Mouse (Mus musculus) embryo, embryonic 11 days (tissue): ENCODE data around the gene Homer1.

ENCODE experiments used
- DNase-seq: peaks from one replicate; pipeline ENCODE4 v3.0.0-alpha.2; 2015

Gene Homer1

DNA sequence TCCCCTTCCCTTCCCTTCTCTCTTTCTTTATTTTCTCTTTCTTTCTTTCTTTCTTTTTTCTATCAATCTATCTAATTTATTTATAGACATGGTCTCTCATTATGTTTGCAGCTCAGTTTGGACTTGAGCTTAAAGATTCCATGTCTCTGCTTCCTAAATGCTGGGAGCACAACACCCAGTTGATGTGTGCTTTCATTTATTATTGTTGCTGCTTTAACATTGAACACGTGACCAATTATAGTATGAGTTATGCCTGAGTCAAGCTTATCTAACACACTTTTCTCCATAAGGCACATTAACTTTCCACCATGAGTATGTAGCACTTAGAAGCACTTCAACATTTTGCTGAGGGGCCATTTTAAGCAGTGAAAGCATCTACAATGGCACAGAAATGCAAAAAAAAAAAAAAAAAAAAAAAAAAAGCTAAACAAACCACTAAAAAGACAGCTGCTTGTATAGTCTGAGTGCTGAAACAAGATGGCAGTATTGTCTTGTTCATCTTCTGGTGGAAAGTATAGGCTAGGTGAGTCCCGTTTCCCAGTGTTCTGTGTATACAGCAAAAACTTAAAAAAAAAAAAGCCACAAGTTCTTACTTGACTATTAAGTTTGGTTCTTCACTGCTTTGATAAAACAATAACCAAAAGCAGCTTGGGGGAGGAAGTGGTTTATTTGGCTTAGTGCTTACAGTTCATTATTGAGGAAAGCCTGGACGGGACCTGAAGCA is 41.3 kb downstream of the Homer1 start:
- no peak for DNase-seq

DNA sequence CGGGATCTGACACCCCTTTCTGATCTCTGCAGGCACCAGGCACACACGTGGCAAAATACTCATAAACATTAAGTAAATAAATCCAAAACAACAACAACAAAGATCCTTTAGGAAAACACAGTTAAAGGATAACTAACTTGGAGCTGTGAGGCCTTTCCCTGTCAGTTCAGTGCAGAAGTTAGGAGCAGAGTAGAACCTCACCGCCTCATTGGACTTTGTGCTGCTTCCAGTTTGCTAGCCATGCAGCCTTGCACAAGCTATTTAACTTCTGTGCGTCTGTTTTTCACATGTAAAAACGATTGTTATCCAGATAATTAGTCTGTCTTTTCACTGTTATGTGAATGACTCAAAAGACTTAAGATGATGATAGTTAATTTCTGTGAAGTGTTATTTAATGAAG is 43.2 kb downstream of the Homer1 start:
- no peak for DNase-seq

- DNase-seq = no peak
Observed at GRCm38 (mm10) chr13:93344395-93344794, 45.0 kb downstream of the Homer1 start.

DNA sequence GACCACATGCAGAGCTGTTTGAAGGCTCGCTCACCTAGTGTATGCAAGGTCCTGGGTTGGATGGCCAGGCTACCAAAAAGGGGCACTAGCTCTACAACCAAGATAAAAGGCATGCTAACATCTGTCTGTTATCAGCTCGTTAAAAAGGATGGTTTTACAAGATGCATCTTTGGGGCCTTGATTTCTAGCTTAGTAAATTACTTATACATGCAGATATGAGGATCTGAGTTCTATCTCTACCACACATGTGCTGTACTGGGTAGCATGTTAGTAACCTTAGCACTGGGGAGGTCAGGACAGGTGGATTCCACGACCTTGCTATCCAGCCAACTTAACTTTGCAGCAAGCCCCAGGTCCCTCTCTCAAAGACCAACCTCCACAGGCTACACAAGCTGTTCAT is 46.4 kb downstream of the Homer1 start:
- DNase-seq = no peak

DNA sequence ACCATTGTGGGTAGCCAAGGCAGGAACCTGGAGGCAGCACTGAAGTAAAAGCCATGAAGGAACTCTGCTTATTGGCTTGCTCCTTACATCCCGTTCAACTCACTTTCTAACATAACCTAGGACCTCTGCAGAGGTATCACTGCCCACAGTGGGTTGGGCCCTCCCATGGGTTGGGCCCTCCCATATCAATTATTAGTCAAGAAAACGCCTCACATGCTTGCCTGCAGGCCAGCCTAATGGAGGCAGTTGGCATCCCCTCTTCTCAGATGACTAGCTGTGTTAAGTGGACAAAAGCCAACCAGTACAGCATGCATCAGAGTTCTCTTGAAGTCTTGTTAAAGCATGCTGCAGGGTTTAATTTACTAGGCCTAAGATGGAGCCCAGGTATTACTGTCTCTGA is 52.6 kb downstream of the Homer1 start:
- DNase-seq = no peak

DNA sequence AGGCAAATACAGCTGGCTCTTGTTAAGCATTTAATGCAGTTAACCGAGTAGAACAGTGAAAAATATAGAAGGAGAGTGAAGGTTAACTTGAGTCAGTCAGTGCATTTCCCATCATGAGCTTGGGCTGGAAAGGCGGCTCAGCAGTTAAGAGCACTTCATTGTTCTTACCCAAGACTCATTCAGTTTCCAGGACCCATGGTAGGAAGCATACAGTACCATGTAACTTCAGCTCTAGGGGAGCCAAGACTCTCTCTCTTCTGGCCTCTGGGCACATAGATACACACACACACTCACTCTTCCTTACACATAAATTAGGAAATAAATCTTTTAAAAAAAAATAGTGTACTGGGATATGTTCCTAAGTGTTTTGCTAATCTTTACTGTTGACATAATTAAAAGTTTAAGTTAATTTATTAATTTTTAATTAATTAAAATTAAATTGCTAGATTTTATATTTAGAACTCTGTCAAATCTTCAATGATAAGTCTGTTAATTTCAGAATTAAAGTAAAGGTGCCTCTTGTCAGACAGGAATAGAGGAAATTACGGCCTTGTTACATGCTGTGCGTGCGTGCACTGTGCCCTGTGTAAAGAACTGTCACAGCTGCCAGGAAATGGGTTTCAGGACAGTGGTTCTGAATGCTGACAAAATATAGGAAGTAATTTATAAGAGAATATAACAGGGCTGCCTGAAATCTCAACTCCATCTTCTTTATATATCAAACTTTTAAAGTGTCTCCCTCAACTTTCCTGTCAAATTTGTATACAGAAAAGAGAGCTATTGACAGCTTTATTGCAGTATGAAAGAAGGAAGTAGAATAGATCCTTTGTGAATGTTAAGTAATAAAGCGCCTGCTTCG is 55.2 kb downstream of the Homer1 start:
- peak; percentile 20 for DNase-seq

GRCm38 (mm10) chr13:93355279-93355587 is 55.8 kb downstream of the Homer1 start:
- peak; percentile 17 for DNase-seq

GRCm38 (mm10) chr13:93358522-93358921 is 59.1 kb downstream of the Homer1 start:
- no peak for DNase-seq

GRCm38 (mm10) chr13:93367555-93367954 is 68.1 kb downstream of the Homer1 start:
- no peak for DNase-seq

DNA sequence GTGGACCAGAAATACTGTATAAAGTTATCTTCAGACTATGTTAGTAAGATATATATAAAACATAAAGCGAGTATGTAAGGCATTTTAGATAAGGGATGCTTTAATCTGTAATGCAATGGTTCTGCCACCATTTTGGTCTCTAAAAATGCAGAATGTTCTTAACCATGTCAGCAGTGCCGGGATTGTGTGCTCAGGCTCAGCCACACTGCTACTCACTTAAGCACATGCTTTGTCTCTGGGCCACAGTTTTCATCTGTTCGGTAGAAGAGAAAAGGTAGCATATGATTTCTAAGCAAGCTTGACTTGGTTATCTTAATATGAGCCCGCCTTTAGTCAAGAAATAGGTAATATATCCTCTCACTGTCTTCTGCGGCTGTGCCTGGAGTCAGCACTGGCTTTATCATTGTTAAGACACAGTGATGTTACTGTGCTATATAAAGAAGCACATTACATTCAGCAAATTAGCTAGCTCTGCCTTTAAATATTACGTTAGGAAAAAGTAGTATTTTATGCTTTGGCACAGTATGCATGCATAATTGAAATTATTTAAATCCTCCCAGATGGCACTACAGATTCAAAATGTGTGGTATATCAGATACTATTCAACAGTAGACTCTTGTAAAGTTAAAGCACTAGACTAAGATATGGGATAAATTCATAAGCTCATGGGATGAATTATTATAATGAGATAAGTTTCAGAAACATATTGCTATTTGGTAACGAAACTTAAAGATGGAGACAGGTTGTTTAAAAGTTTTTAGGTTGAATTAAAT is 69.6 kb downstream of the Homer1 start:
- no peak for DNase-seq

- DNase-seq = no peak
Observed at GRCm38 (mm10) chr13:93374457-93374856, 75.0 kb downstream of the Homer1 start.

GRCm38 (mm10) chr13:93378493-93378892 is 79.1 kb downstream of the Homer1 start:
- no peak for DNase-seq

GRCm38 (mm10) chr13:93380399-93381063 is 81.1 kb downstream of the Homer1 start:
- DNase-seq = no peak

DNA sequence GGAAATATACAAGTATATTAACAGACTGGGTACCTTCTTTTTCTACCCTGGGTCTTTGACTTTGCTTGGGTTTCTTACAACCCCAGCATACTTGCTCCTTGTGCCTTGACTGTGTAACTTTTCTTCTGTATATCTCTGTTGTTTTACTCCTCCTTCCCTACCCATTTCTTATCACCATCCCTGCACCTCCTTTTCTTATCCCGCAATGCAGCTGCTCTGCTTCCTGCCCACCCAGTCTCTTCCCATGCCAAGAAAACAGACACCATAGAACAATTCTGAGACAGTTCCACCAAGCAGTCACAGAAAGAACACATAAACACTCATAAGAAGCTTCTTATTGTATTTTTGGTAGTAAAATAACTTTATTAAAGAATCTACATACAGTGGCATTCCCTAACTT is 81.9 kb downstream of the Homer1 start:
- DNase-seq = no peak

- DNase-seq = no peak
Observed at GRCm38 (mm10) chr13:93383092-93383491, 83.7 kb downstream of the Homer1 start.

DNA sequence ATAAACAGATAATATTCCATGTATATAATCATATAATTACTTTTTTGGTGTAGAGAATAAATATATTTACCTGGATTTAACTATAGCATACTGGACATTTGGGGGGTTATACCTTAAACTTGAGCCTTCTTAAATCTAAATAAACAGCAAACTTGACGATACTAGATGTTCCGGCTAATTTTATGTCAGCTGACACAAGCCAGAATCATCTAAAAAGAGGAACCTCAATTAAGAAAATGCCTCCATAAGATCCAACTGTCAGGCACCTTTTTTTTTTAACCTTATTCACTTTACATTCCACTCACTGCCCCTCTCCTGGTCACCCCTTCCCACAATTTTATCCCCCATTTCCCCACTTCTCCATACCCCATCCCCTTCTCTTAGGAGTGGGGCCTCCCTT is 84.2 kb downstream of the Homer1 start:
- no peak for DNase-seq

DNA sequence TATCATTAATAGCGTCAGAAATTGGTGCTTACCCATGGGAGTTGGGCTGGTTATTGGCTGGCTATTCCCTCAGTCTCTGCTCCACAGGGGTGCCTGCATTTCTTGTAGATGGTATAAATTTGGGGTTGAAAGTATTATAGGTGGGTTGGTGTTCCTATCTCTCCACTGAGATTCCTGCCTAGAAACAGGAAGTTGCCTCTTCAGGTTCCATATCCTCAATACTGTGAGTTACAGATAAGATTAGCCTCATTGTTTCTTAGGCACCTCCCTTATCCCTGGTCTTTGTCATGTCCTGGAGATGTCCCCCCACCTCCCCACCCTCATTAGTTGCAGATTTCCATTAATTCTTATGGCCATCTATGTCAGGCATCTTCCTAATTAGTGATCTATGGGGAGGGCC is 85.0 kb downstream of the Homer1 start:
- DNase-seq = no peak

- no peak for DNase-seq
Observed at GRCm38 (mm10) chr13:93385147-93385546, 85.7 kb downstream of the Homer1 start.

GRCm38 (mm10) chr13:93387440-93387839 is 88.0 kb downstream of the Homer1 start:
- DNase-seq = no peak

GRCm38 (mm10) chr13:93388594-93389241 is 89.3 kb downstream of the Homer1 start:
- DNase-seq = peak; percentile 7

- peak; percentile 34 for DNase-seq
Observed at GRCm38 (mm10) chr13:93389242-93389625, 89.8 kb downstream of the Homer1 start.

DNA sequence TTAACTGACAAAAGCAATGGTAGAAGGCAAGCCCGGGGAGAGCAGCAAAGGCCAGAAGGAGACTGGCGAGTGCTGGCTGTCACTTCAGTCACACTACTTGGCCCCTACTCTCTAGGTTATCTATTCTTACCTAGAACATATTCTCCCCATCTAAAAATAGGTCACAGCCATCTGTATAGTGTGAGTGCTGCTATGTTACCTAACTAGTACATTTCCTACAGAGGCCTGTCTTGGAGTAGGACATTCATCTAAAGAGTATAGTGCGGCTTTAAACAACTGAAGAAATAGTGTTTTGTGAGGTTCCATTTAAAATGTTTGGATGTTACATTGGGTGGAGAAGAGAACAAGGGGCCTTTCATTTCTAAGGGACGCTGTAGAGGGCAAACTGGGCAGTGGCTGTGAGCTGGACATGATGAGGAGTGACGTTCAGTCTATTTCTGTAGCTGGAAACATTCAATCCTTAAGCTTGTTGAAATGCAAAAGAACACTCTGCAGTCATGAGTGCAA is 100.3 kb downstream of the Homer1 start:
- DNase-seq = no peak
